Mouse (Mus musculus) stomach, embryonic 15.5 days (tissue): ENCODE results near the gene Gm5458. TPM values are rescaled to one million over a fixed set of nuclear protein-coding genes. Genes with fewer than 3 reads are reported as not detected.
"Not testable (repeated sequence)": the region's sequence is repeated elsewhere in the genome, so short reads cannot be mapped to it uniquely, and the experiment has no call there.

Source experiments
- ATAC-seq: fragments of 200-750 bp; cut with Nextera tagmentation; 2 replicates; pipeline ENCODE4 v1.8.0; 2017; ENCODE audit warnings: low read depth, moderate number of reproducible peaks, moderate TSS enrichment; ENCODE audit not compliant: insufficient read depth, low FRiP score
- H3K27ac ChIP-seq: fragments of 300-500 bp; sonication (generic); 2 replicates; pipeline ENCODE4 v1.5.1; 2015; ENCODE audit warnings: mild to moderate bottlenecking, inconsistent platforms
- H3K27me3 ChIP-seq: fragments of 300-500 bp; sonication (generic); replicated peaks from 2 replicates; pipeline ENCODE4 v1.6.1; 2015; ENCODE audit warnings: inconsistent platforms
- H3K36me3 ChIP-seq: fragments of 300-500 bp; sonication (generic); 2 replicates; pipeline ENCODE4 v1.6.1; 2015; ENCODE audit warnings: inconsistent platforms
- H3K4me1 ChIP-seq: fragments of 300-500 bp; sonication (generic); 2 replicates; pipeline ENCODE4 v1.6.1; 2015; ENCODE audit warnings: inconsistent platforms
- H3K4me2 ChIP-seq: fragments of 300-500 bp; sonication (generic); 2 replicates; pipeline ENCODE4 v1.6.1; 2015; ENCODE audit warnings: mild to moderate bottlenecking, inconsistent platforms
- H3K4me3 ChIP-seq: fragments of 300-500 bp; sonication (generic); replicated peaks from 2 replicates; pipeline ENCODE4 v1.5.1; 2015; ENCODE audit warnings: inconsistent platforms
- H3K9ac ChIP-seq: fragments of 300-500 bp; sonication (generic); 2 replicates; pipeline ENCODE4 v1.6.1; 2015; ENCODE audit warnings: inconsistent platforms
- H3K9me3 ChIP-seq: fragments of 300-500 bp; sonication (generic); 2 replicates; pipeline ENCODE4 v1.6.1; 2016; ENCODE audit warnings: inconsistent platforms
- whole genome bisulfite sequencing: fragments of 180-500 bp; shearing (Covaris S2); methylation state at CpG from one replicate; pipeline ENCODE4 v1.1.7; 2015; 5-methylcytosine and 5-hydroxymethylcytosine counted together
- polyA plus RNA-seq: library from polyadenylated mRNA; unstranded; fragments of >200 nt; fragmentation: Nextera tagmentation; extraction: Ambion mirVana; gene quantifications from 2 replicates; pipeline ENCODE4 v1.2.1, GENCODE M21; 2015

Gene Gm5458
- polyA plus RNA-seq: not detected in 2 replicates

- not testable (repeated sequence) for H3K27ac ChIP-seq, H3K4me1 ChIP-seq, H3K9me3 ChIP-seq, H3K4me3 ChIP-seq, ATAC-seq, H3K4me2 ChIP-seq, H3K9ac ChIP-seq, H3K36me3 ChIP-seq, H3K27me3 ChIP-seq
- 70% methylated on average over 2 of the region's 2 CpGs for WGBS
Measured at GRCm38 (mm10) chr14:19602481-19602880, at the start of gene Gm5458. Gene Gm5458 (minus strand): TSS chr14:19602581.

- Histone ChIP-seq H3K4me3 (no peak overlapping the region), H3K9me3 (no peaks in the 10 kb centered on the region), H3K36me3 (no peaks in the 10 kb centered on the region), H3K27ac (no peak overlapping the region), H3K4me1 (no peaks in the 10 kb centered on the region), H3K9ac (no peak overlapping the region), H3K27me3 (no peaks in the 10 kb centered on the region), H3K4me2 (no peak overlapping the region)
- 81% methylated on average over 3 of the region's 3 CpGs for WGBS
- no peak for ATAC-seq
Measured at GRCm38 (mm10) chr14:19646232-19646631, 43.9 kb upstream of the Gm5458 start.

GRCm38 (mm10) chr14:19584804-19585667 is 17.3 kb downstream of the Gm5458 start, which contains the start of gene Gm2237:
Gene Gm2237 (minus strand): TSS chr14:19585135.
- WGBS: 3% methylated on average over 7 of the region's 62 CpGs
- H3K36me3 ChIP-seq, H3K9ac ChIP-seq, ATAC-seq, H3K4me1 ChIP-seq, H3K27ac ChIP-seq, H3K27me3 ChIP-seq, H3K9me3 ChIP-seq: not testable (repeated sequence)
- Histone ChIP-seq H3K4me3 (peak within 1 kb of the TSS; percentile 47), H3K4me2 (peak within 1 kb of the TSS; percentile 51)

GRCm38 (mm10) chr14:19549863-19550262 is 52.5 kb downstream of the Gm5458 start, which contains the start of gene Gm2244:
Gene Gm2244 (minus strand): TSS chr14:19549963.
- not testable (repeated sequence) for H3K27me3 ChIP-seq, H3K4me3 ChIP-seq, H3K27ac ChIP-seq, H3K9ac ChIP-seq, H3K4me1 ChIP-seq, H3K9me3 ChIP-seq, ATAC-seq, H3K4me2 ChIP-seq, H3K36me3 ChIP-seq
- 83% methylated on average over 1 of the region's 3 CpGs for WGBS

Other genes starting within 250 kb of the Gm5458 start
- gene Gm21738, start 183.7 kb downstream of the Gm5458 start, polyA plus RNA-seq: 0.32 and 0.46 TPM in 2 replicates
- not detected in 2 replicates for gene Gm2244, start 52.6 kb downstream of the Gm5458 start, polyA plus RNA-seq
- gene Gm2237, start 17.4 kb downstream of the Gm5458 start, polyA plus RNA-seq: 1.9 and 2.3 TPM in 2 replicates
- gene Nid2, start 148.7 kb upstream of the Gm5458 start, polyA plus RNA-seq: 73.8 and 75.1 TPM in 2 replicates
- 186 and 198 TPM in 2 replicates for gene Rtraf, start 221.2 kb upstream of the Gm5458 start, polyA plus RNA-seq